Mouse (Mus musculus) adrenal gland, postnatal 36 days (tissue): ENCODE measurements around the gene Tsc22d1. TPM values are rescaled to one million over a fixed set of nuclear protein-coding genes. Genes with fewer than 3 reads are reported as not detected.

Experiments
- total RNA-seq, 2 experiments: library from RNA; stranded (reverse); gene quantifications; 2 replicates each; pipeline ENCODE4 v1.2.3; 2021

Gene Tsc22d1
- total RNA-seq, 2 experiments from 2014 or later: 1,153 to 1,605 TPM

Other genes with a start within 250 kb of the Tsc22d1 start
- 1 to 10 TPM; 4.2 to 6.4 TPM for gene Serp2, start 141.9 kb downstream of the Tsc22d1 start, total RNA-seq